Mouse (Mus musculus) adrenal gland (tissue): ENCODE data around the gene Slc7a8.

Experiments
- intact Hi-C: fragments of 180-260 bp; cut with DNase I; formaldehyde crosslinking; loops from one replicate; pipeline ENCODE4 v1.15.1; 2025
- long read RNA-seq, 2 experiments: library from polyadenylated mRNA; unstranded; transcript quantifications; one replicate each; pipeline ENCODE4 v2.0.0; 2020; ENCODE audit warnings: borderline replicate concordance in 1 of 2; ENCODE audit not compliant: insufficient replicate concordance in 1 of 2

Gene Slc7a8
- long read RNA-seq, experiment 1, full-length matches to known transcripts, result 1 of 5 reads
- long read RNA-seq, experiment 1, partial matches to known transcripts, result 0 of 5 reads
- long read RNA-seq, experiment 1, other reads (novel, unspliced or antisense), result 4 of 5 reads
- long read RNA-seq, experiment 2, full-length matches to known transcripts, result 1 of 2 reads
- long read RNA-seq, experiment 2, partial matches to known transcripts, result 0 of 2 reads
- long read RNA-seq, experiment 2, other reads (novel, unspliced or antisense), result 1 of 2 reads

- intact Hi-C loops, result no loop called here
Measured at GRCm38 (mm10) chr14:54781610-54782365, at the start of gene Slc7a8. TSS of gene Slc7a8 (minus strand) at chr14:54781946.

GRCm38 (mm10) chr14:54823716-54824115 lies 42.0 kb upstream of the Slc7a8 start:
- intact Hi-C loops, result no loop called here

GRCm38 (mm10) chr14:54822301-54822700 lies 40.6 kb upstream of the Slc7a8 start:
- intact Hi-C loops, result no loop called here

- intact Hi-C loops, result loop anchor here (2.0 kb wide), 1 partner anchor 103 kb away; no protein-coding TSS in a partner anchor
Measured at GRCm38 (mm10) chr14:54817791-54818190, 36.0 kb upstream of the Slc7a8 start.

GRCm38 (mm10) chr14:54815737-54816136 lies 34.0 kb upstream of the Slc7a8 start:
- intact Hi-C loops, result no loop called here

- intact Hi-C loops, result no loop called here
Measured at GRCm38 (mm10) chr14:54813991-54814390, 32.2 kb upstream of the Slc7a8 start, which contains the start of gene Rnf212b. TSS of gene Rnf212b (plus strand) at chr14:54814141.

- intact Hi-C loops, result no loop called here
Measured at GRCm38 (mm10) chr14:54809668-54810033, 27.9 kb upstream of the Slc7a8 start.

GRCm38 (mm10) chr14:54808718-54809667 lies 27.2 kb upstream of the Slc7a8 start:
- intact Hi-C loops, result no loop called here

- intact Hi-C loops, result no loop called here
Measured at GRCm38 (mm10) chr14:54806124-54806523, 24.4 kb upstream of the Slc7a8 start.

GRCm38 (mm10) chr14:54802428-54802827 lies 20.7 kb upstream of the Slc7a8 start:
- intact Hi-C loops, result no loop called here

GRCm38 (mm10) chr14:54799686-54800085 lies 17.9 kb upstream of the Slc7a8 start:
- intact Hi-C loops, result no loop called here

- intact Hi-C loops, result no loop called here
Measured at GRCm38 (mm10) chr14:54796760-54797159, 15.0 kb upstream of the Slc7a8 start.

- intact Hi-C loops, result no loop called here
Measured at GRCm38 (mm10) chr14:54795901-54796300, 14.2 kb upstream of the Slc7a8 start.

GRCm38 (mm10) chr14:54793894-54794830 lies 12.4 kb upstream of the Slc7a8 start:
- intact Hi-C loops, result no loop called here

GRCm38 (mm10) chr14:54793351-54793750 lies 11.6 kb upstream of the Slc7a8 start:
- intact Hi-C loops, result no loop called here

GRCm38 (mm10) chr14:54792166-54792565 lies 10.4 kb upstream of the Slc7a8 start:
- intact Hi-C loops, result no loop called here

GRCm38 (mm10) chr14:54788231-54788630 lies 6.5 kb upstream of the Slc7a8 start:
- intact Hi-C loops, result no loop called here

- intact Hi-C loops, result no loop called here
Measured at GRCm38 (mm10) chr14:54787226-54787625, 5.5 kb upstream of the Slc7a8 start.

- intact Hi-C loops, result no loop called here
Measured at GRCm38 (mm10) chr14:54786489-54786888, 4.7 kb upstream of the Slc7a8 start.

GRCm38 (mm10) chr14:54785898-54786297 lies 4.2 kb upstream of the Slc7a8 start:
- intact Hi-C loops, result loop anchor here (1.0 kb wide), 1 partner anchor 71 kb away; no protein-coding TSS in a partner anchor
